Comparison of ENCODE assay signal across 11 mouse cellular contexts in the genomic region with DNA sequence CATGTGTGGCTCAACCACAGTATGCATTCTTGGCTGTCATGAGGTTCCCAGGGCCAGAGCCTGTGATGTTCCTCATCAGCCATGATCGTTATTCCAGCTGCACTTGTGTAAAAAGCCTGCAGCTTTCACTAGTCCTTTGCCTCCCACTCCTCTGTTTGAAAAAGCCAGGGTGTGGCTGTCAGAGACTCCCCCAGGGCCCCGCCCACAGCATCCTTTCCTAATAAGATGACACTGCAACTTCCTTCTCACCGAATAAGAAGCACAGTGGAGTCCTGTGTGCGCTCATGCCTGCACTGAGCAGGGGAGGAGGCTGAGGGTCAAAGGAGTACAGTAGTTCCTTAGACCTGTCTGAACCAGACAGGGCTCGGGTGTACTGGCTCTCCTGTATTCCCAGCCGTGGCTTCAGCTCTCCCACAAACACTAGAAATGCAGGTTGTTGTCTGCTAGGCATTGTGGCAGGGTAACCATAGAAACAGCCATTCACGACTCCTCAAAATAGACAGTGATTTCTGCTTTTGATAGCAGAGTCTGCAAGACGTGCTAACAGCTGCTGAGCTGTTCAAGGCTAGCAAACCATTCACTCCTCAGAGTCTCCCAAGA. TPM values are rescaled to one million over a fixed set of nuclear protein-coding genes. Genes with fewer than 3 reads are reported as not detected.
DNase-seq lines count a peak whose midpoint lies in the region; ATAC-seq and TF ChIP-seq lines count a peak whose summit lies in the region.
"Had no signal": no experiment of that assay in that cellular context is flagged by ENCODE, and none has a peak within 500 bp of the region (broad histone marks: within the 10 kb centered on the region; RNA-seq: fewer than 3 reads in every experiment).

No protein-coding gene starts in this region.

- ATAC-seq in hindbrain, embryonic 14.5 days (ENCODE audit: low FRiP score) = peak; percentile 36
- no peak for ATAC-seq in liver, postnatal 0 days
- ATAC-seq: intestine, embryonic 16.5 days had no signal

- no peak overlapping the region for H3K9ac ChIP-seq in hindbrain, embryonic 14.5 days
- H3K9ac ChIP-seq in liver, postnatal 0 days (replicated peaks) = no peak overlapping the region

- H3K4me3 ChIP-seq in hindbrain, embryonic 14.5 days (replicated peaks; ENCODE audit: low read length) = no peak overlapping the region
- no peak overlapping the region for H3K4me3 ChIP-seq in myocyte
- H3K4me3 ChIP-seq in liver, postnatal 0 days (ENCODE audit: low read depth, low read length) = no peak overlapping the region

- H3K27ac ChIP-seq in hindbrain, embryonic 14.5 days = peak overlapping the region; percentile 55; the same call in 1 of the 2 replicates
- H3K27ac ChIP-seq in liver, postnatal 0 days (ENCODE audit: low read depth) = no peak overlapping the region

- TF ChIP-seq POLR2A in myocyte (IDR thresholded peaks at IDR 0.05; ENCODE audit: insufficient read length, low read depth) = no peak

- no peaks in the 10 kb centered on the region for H3K79me2 ChIP-seq in myocyte (ENCODE audit: control insufficient read depth, insufficient read depth)

- H3K36me3 ChIP-seq in hindbrain, embryonic 14.5 days (replicated peaks; ENCODE audit: control insufficient read depth, insufficient read depth) = no peaks in the 10 kb centered on the region; the same call in 1 of the 2 replicates
- H3K36me3 ChIP-seq in myocyte (ENCODE audit: control insufficient read depth, insufficient read depth) = no peaks in the 10 kb centered on the region
- no peaks in the 10 kb centered on the region for H3K36me3 ChIP-seq in liver, postnatal 0 days (replicated peaks; ENCODE audit: insufficient read depth, low read length)

- TF ChIP-seq EP300 in liver, postnatal 0 days (IDR thresholded peaks at IDR 0.05; ENCODE audit: low read depth) = no peak

- H3K27me3 ChIP-seq in hindbrain, embryonic 14.5 days (ENCODE audit: control insufficient read depth, insufficient read depth, low read length) = no peaks in the 10 kb centered on the region
- peaks cover 8% of the 10 kb centered on the region for H3K27me3 ChIP-seq in myocyte (ENCODE audit: control insufficient read depth, insufficient read depth, insufficient read length)
- H3K27me3 ChIP-seq in liver, postnatal 0 days (ENCODE audit: insufficient read depth, low read length) = no peaks in the 10 kb centered on the region

- TF ChIP-seq CTCF in liver, postnatal 0 days (IDR thresholded peaks at IDR 0.05; ENCODE audit: low read depth) = no peak

- H3K9me3 ChIP-seq in hindbrain, embryonic 14.5 days (ENCODE audit: control insufficient read depth, low read length) = no peaks in the 10 kb centered on the region
- no peaks in the 10 kb centered on the region for H3K9me3 ChIP-seq in liver, postnatal 0 days (ENCODE audit: low read length)

- H3ac ChIP-seq in myocyte (ENCODE audit: control insufficient read depth, insufficient read length) = no peak overlapping the region

- DNase-seq in kidney, postnatal 10 days = peak; percentile 19
- DNase-seq in kidney, adult 18-20 months = no peak
- peak; percentile 81 for DNase-seq in ZHBTc4 (ENCODE audit: low read depth, low spot score)
- DNase-seq in hindbrain, embryonic 14.5 days (ENCODE audit: low spot score) = no peak
- no peak for DNase-seq in heart, adult 8-10 months (ENCODE audit: low spot score)
- DNase-seq in liver, postnatal 0 days = no peak
- DNase-seq in thymus, postnatal 25 days = no peak
- DNase-seq: adrenal gland, adult 8-10 months; cerebellum, postnatal 36 days had no signal

- WGBS in hindbrain, embryonic 14.5 days = 31% methylated on average over 8 of the region's 8 CpGs
- 36% methylated on average over 8 of the region's 8 CpGs for WGBS in liver, postnatal 0 days (ENCODE audit: insufficient replicate concordance)

- no peak overlapping the region for H3K4me2 ChIP-seq in hindbrain, embryonic 14.5 days (replicated peaks)
- H3K4me2 ChIP-seq in myocyte (ENCODE audit: low read depth) = peak overlapping the region; percentile 34
- no peak overlapping the region for H3K4me2 ChIP-seq in liver, postnatal 0 days (ENCODE audit: low read depth, low read length)

- H3K4me1 ChIP-seq in hindbrain, embryonic 14.5 days (replicated peaks; ENCODE audit: control insufficient read depth, insufficient read depth, low read length) = no peaks in the 10 kb centered on the region; the same call in 1 of the 2 replicates
- no peaks in the 10 kb centered on the region for H3K4me1 ChIP-seq in liver, postnatal 0 days (ENCODE audit: insufficient read depth)

TF ChIP-seq in myocyte, 11 proteins besides CTCF, POLR2A, EP300 and RAD21:
- TF ChIP-seq TCF3 (IDR thresholded peaks at IDR 0.05; ENCODE audit: insufficient read length, low read depth) = no peak
- TF ChIP-seq SRF (IDR thresholded peaks at IDR 0.05; ENCODE audit: control insufficient read depth, insufficient read length, low read depth) = no peak
- TF ChIP-seq TCF12 (IDR thresholded peaks at IDR 0.05; ENCODE audit: insufficient read depth, poor library complexity, severe bottlenecking) = no peak
- TF ChIP-seq MYOD1 (IDR thresholded peaks at IDR 0.05; ENCODE audit: control insufficient read depth in 1 of 3, insufficient read length in 2 of 3, low read depth in 2 of 3) = no peak

RNA-seq across cellular contexts. Expression of gene Wfs1, which starts 43.8 kb away (rescaled TPM):
- 6.8 and 8.4 TPM in 2 replicates for polyA plus RNA-seq in hindbrain, embryonic 14.5 days (2014; fragmentation: Nextera tagmentation; extraction: Ambion mirVana)
- polyA plus RNA-seq in myocyte (2012; fragmentation: generic; extraction: Trizol) = 83.4 TPM
- 100 to 1,000 TPM in 2 of 4 experiments, 10 to 100 TPM in 2; 92.1 to 104 (median 96.8) TPM for total RNA-seq in heart, adult 8-10 months (2022)
- 1.7 and 1.9 TPM in 2 replicates for polyA plus RNA-seq in liver, postnatal 0 days (2015; fragmentation: Nextera tagmentation; extraction: Ambion mirVana)

Comparison
In these comparisons a context has a peak if more than half of its experiments do, and no peak if none do; other contexts are left out.
1. DNase-seq: peak in kidney, postnatal 10 days (single experiment) and ZHBTc4 (single experiment); none in kidney, adult 18-20 months (single experiment), hindbrain, embryonic 14.5 days (single experiment), heart, adult 8-10 months (single experiment), liver, postnatal 0 days (single experiment) and thymus, postnatal 25 days (single experiment).